Mouse (Mus musculus) MEL-GATA-1-ER (cell line): Measurements from ENCODE around the gene Aspscr1.

ENCODE experiments used
- DNase-seq: peaks from one replicate; pipeline ENCODE4 v3.0.0-alpha.2; 2012; ENCODE audit warnings: low read depth; ENCODE audit errors: extremely low read depth

Gene Aspscr1

DNA sequence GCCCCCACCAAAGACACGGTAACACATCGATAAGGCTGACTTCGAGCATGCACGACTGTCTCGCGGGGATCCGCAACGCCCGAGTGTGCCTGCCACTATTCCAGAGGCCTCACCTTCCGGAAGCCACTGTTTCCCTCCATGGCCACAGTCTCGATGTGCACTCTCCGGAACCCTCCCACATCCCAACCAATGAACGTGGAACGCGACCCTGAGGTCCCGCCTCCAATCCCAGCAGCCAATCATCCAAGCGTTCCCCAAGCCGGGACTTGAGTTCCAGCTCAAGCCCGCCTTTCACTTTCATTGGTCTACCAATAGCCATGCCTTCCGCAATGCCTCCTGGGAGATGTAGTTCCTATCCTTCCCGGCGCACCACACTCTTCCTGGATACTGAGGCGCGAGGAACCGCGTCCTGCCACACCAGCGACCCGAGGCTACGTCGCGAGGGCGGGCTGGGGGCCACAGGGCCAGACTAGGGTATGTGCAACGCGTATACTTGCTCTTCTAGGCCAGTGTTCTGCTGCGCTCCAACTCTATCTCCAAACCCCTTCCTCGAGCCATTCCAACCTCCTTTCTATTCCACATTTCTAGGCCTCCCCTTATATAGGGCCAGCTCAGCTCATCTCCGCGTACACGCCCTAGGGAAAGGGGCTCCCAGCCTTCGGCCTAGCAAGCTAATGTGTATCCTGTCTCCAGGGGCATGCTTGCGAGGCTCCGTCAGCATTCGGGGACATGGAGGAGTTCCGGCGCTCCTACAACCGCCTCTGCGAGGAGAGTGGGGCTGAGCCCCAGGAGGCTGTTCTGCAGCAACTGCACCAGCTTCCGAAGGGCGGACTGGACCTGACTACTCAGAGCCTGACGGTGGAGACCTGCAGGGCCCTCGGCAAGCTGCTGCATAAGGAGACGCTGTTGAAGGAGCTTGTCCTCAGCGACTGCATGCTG, 41.1 kb downstream of the Aspscr1 start, which contains the start of the genes Cenpx and Lrrc45:
TSS of gene Cenpx (minus strand) at position 159 of the 939 bp plus-strand sequence.
TSS of gene Lrrc45 (plus strand) at position 346 of the 939 bp plus-strand sequence.
- DNase-seq = peak; percentile 98

DNA sequence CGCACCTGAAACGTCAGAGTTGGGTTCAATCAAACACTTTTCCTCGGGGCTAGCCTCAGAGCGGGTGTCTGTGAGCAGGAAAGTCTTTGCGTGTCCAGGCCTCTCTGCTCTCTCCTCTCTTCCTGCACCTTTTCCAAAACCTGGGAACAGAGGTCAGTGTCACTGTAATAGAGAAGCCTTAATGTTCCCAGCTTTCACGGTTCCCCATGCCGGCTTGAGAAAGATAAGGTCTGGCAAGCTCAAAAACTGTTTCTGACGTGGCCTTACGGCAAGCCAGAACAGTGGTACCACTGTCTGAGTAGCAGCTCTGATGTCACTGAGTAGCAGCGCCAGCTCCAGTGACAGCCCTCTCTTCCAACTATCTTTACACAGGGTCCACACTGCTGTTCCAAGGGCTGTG, 41.8 kb downstream of the Aspscr1 start:
- no peak for DNase-seq

DNA sequence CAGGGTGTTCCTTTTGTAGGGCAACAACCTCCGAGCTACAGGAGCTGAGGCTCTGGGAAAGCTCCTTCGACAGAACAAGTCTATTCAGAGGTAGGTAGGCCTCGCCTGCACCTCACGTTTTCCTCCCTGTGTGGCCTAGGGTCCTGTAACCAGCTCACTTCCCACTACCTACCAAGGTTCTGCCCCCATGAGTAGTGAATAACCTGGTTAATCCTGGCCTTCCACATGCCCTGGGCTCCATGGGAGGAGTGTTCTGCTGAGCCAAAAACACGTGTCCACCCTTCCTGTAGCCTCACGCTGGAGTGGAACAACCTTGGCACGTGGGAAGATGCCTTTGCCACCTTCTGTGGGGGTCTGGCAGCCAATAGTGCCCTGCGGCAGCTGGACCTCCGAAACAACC, 42.4 kb downstream of the Aspscr1 start:
- no peak for DNase-seq

DNA sequence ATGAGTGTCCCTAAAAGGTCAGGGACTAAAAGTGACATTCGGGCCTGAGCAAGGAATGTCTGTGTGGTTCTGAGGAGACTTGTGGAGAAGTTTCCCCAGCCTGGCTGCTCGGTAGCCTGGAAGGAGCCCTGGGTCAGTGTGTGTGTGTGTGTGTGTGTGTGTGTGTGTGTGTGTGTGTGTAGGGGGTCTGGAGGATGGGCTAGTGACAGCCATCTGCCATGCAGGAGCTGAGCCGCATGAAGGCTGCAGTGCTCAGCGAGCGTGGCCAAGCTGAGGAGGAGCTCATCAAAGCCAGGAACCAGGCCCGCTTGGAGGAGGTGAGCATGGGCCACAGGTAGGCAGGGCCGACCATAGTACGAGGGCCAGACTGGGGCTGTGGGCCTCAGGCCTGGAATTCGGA, 46.5 kb downstream of the Aspscr1 start:
- DNase-seq = no peak

DNA sequence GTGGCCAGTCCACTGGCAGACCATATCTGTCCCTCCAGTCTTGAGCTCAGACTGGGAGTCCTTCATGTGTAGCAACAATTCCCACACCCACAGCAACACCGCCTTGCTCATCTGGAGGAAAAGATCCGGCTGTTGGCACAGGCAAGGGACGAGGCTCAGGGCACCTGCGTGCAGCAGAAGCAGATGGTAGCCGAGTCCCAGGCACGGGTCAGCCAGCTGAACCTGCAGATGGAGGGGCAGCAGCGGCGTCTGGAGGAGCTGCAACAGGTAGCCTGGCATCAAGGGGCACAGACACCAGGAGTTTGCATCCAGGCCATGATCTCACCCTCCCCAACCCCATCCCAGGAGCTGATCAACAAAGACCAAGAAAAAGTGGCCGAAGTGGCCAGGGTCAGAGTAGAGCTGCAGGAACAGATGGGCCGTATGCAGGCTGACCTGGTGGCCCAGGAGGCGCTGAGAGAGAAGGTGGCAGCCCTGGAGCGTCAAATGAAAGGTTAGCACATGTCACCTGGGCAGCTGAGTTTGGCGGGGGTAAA, 47.1 kb downstream of the Aspscr1 start:
- DNase-seq = no peak

DNA sequence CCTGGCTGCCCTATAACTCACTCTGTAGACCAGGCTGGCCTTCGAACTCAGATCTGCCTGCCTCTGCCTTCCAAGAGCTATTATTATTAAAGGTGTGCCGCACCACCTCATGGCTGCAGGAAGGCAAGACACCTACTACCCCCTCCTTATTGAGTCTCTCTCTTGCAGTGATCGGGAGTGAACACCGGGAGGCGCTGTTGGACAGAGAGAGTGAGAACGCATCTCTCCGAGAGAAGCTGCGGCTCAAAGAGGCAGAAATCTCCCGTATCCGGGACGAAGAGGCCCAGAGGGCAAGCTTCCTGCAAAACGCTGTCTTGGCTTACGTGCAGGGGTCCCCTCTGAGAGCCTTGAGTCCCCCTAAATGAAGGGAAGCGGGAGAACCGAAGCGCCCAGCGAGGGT, 47.7 kb downstream of the Aspscr1 start:
- DNase-seq = no peak

DNA sequence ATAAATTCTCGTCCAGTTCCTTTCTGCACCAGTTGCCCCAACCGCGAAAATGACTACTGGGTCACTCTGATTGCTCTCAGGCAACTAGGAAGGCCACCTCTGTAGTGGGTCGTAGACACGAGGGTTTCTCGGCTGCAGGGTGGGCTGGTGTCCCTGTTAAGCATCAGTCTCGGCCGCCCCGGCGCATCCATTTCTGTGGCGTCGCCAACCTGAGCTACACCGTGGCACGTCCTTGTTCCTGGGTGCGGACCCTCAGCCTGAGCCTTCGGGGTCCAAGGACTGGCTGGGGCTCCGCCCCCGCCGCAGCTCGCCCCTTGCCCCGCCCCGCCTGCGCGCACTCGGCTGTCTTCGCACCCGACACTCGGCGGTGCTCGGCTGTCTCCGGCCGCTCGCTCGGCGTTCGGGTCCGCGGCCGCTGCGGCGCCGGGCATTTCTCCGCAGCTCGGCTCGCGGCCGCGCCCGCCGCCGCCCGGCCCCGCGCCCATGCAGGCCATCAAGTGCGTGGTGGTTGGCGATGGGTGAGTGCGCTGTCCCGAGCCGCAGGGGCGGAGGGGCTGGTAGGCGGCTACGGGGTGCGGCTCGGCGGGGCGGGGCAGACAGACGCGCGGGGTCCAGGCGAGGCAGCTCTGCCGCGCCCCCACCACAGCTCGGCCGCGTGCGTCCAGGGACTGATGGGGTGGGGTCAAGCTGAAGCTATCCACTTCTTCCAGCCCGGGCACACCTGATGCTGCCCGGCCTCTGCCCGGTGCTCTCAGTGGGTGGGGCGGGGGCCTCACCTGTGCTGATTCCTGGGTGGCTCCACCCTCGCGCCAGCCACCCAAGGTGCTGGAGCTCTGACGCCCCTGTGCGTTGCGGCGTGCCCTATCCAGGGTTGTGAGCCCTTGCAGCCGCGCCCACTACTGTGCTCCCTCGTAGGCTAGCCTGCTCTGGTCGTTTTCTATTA, 48.6 kb downstream of the Aspscr1 start, which contains the start of gene Rac3:
TSS of gene Rac3 (plus strand) at position 347 of the 943 bp plus-strand sequence.
- no peak for DNase-seq

DNA sequence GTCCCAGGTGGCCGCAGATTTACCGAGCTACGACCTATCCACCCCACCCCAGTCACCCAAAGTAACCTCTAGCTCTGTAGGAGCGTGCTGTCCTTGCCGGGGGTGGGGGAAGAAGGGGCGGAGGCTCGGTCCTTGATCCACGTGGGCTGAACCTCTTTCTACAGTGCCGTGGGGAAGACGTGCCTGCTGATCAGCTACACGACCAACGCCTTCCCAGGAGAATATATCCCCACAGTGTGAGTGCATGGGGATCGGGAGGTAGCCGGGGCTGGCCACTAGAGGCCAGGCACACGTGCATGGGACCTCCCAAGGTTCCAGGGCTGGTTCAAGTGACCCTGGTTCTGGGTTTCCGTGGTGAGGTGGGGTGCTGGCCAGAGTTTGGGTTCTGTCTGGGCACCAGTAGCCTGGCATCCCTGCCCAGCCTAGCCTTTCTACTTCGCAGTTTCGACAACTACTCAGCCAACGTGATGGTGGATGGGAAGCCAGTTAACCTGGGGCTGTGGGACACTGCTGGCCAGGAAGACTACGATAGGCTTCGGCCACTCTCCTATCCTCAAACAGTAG, 49.4 kb downstream of the Aspscr1 start:
- DNase-seq = no peak

DNA sequence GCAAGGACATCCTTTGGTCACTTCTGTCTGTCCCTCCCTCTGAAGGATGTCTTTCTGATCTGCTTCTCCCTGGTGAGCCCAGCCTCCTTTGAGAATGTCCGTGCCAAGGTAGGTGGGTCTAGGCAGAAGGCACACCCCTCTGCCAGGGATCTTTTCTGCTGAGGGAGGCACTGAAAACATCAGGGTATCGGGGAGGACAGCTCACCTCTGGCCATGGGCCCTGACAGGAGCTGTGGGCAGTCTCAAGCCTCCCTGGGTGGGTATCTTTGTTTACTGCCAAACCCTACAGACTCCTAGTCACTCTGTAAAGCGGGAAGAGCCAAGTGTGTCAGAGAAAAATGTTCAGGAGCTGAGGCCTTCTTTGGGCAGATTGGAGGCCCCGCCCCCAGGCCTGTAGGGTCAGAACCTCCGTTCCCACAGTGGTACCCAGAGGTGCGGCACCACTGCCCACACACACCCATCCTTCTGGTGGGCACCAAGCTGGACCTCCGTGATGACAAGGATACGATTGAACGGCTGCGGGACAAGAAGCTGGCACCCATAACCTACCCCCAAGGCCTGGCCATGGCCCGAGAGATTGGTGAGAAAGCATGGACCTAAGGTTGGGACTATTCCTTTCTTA, 50.1 kb downstream of the Aspscr1 start:
- no peak for DNase-seq

DNA sequence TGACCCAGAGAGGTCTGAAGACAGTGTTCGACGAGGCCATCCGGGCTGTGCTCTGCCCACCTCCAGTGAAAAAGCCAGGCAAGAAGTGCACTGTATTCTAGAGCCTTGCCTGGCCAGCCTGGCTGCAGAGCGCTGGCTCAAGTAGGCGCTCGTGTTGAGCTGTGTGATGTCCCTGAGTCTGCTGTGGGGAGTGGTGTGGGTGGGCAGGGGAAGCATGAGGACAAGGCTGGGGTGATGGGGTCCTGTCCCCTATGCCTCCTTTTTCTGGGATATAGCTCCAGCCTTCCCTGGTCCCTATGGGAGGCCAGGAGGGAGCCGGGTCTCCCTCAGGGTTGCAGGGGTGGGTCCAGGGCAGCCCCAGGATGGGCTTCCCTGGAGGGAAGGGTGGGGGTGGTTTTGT, 50.7 kb downstream of the Aspscr1 start:
- DNase-seq = no peak

DNA sequence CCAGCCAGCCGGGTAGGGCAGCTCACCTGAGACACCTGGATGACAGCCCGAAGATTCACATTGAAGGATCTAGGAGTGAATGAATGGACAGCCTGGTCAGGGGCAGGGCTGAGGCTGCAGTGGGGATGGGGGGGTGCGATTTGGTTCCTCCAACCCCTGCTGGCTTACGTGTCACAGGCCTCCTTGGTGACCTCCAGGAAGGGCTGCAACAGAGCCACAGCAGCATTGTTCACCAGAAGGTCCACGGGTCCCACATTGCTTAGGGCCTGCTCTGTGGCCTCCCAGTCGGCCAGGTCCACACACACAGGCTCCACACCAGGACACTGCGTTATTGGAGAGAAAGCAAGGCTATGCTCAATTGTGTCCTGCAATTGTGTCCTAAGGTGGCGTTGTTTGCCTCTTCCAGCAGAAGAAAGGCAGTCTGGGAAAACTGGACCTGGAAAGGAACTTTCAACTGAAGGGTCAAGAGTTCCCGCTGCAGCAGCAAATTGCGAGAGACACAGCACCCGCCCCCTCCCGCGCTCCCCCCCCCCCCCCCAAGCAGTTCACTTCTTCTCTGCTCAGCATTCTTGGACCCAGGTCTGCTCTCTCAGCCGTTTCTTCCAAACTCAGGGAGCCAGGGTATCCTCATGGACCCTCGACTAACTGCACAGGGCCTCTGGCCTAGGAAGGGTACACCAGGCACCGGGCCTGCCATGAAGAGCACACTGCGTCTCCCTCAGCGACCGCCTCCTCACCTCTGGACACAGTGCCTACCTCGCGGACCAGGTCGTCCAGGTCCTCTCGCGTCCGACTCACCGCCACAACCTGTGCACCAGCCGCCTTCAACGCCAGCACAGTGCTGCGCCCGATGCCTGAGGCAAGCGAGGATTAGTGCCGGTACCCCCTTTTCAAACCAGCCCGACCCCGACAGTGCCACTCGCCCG, 53.7 kb downstream of the Aspscr1 start:
- no peak for DNase-seq

DNA sequence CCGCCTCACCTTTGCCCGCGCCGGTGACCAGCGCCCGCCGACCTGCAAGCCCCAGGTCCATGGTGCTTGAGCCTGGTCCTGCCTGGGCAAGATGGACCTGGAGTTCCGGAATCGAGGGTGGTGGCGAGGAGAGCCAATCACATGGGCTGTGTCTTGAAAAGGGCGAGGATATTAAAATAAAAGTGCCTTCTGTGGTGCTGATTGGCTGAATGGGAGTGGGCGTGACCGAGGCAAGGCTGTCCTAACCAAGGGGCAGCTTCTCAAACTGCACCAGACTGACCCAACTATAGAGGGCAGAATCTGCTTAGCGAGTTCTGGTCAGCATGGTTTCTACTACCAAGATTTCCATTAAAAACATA, 54.4 kb downstream of the Aspscr1 start, which contains the start of gene Dcxr:
TSS of gene Dcxr (minus strand) at position 113 of the 359 bp plus-strand sequence.
- peak; percentile 83 for DNase-seq

DNA sequence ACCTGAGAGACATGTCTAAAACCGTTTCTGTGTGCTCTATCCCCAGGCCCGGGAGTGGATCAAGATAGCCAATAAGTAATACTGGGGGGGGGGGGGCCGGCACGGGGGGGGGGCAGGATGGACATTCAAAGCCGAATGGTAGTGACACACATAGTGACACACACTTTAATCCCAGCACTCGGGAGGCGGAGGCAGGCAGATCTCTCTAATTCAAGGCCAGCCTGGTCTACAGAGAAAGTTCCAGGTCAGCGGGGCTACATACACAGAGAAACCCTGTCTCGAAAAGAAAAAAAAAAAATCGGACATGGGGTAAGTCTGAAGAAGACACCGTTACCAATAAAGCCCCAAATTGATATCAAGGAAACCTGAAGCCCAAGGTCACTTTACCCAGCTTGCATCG, 54.8 kb downstream of the Aspscr1 start:
- DNase-seq = no peak

DNA sequence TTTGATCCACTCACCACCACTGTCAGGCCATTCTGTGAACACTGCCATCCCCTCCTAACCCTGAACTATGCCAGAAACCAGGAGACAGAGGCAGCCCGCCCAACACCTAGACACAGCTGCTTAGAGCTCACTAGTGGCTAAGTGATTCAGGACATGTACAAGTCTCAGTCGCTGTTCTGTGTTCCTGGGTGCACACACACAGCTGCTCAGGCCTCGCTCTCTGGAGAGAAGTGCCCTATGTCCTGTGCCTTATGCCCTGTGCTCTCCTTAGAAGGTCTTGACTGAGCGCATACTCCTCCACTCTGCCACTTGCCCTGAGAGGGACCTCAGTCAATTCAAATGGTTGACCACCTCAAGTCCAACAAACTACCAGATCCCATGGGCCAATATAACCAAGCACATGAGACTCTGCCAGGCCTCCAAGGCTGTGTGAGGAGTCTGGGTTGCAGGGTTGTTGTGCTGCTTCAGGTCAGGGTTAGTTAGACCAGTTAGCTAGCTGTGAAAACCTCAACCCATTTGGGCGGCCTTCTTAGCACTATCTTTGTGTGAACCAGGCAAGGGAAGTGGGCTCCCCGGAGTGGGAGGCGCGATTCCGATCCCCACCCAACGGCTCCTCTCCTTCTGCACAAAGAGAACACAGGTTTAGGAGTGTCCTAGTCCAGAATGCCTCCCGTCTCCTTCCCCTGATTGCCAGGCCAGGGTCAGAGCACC, 55.9 kb downstream of the Aspscr1 start:
- no peak for DNase-seq

DNA sequence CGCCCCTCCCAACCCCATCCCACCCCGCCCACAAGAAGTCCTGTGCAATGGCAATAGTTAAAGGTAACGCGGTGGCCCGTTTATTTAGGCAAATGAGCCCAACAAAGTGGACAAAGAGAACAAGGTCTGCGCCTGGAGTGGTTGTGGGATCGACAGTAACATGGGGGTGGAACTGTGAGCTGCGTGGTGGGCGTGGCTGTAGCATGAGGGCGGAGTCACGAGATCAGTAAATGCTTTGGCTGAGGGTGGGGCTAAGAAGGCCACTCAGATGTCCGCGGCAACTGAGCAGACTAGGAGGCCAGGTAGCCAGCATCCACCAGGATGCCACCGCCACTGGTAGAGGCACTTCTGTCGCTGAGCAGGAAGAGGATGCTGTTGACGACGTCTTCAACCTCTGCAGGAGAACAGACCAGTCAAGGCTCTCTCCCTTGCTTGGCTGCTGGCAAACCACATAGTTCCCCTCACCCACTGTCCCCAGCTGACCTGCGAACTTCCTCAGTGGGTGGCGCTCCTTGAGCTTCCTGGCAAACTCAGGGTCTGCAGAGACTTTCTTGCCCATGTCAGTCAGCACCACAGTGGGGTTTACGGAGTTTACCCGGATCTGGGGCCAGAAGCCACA, 56.8 kb downstream of the Aspscr1 start:
- DNase-seq = peak; percentile 53

DNA sequence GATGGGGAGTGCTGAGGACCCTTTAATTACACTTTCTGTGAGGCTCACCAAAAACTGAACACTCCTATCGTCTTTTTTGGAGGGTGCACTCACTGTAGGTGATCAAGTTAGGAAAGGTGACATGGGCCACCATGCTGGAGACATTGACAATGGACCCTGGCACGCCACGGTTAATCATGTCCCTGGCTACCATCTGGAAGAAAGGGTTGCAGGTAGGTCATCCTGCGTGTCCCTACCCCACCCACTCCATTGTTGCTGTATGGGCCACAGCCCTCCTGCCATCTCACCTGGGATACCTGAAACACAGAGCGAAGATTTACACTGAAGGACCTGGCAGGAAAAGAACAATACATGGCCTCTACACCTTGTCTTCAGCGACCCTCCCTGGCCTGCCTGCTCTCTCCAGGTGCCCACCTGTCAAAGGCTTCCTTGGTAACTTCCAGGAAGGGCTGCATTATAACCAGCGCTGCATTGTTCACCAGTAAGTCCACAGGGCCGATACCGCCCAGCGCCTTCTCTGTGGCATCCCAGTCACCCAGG, 57.6 kb downstream of the Aspscr1 start:
- DNase-seq = no peak

DNA sequence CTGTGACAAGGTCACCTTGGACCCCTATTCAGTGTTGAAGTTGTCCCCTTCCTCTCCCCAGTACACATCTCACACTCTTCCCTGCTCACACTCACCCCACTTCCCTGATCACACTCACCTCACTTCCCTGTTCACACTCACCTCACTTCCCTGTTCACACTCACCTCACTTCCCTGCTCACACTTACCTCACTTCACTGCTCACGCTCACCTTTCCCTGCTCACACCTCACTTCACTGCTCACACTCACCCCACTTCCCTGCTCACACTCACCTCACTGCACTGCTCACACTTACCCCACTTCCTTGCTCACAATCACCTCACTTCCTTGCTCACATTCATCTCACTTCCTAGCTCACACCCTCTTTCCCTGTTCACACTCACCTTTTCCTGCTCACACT, 58.6 kb downstream of the Aspscr1 start:
- DNase-seq = no peak
